ENCODE assay signal across 8 mouse cellular contexts in the genomic region with DNA sequence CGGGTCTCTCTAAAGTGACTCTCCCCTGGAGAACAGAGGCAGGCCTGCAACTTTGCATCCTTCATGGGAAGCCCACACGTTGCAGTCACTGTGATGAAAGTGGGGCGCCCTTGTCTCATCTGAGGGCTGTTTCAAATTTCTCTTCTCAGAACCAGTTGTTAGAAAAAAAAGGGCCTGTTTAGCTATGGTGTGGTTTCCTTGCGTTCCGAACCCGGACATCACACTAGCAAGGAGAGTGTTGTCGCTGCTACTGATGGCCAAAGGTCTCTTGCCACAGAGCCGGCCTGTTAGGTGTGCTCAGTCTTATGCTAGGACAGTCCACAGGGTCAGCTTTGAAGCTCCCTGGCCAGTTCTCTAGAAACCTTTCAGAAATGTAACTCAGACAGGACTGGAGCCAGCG.
DNase-seq lines count a peak whose midpoint lies in the region; ATAC-seq and TF ChIP-seq lines count a peak whose summit lies in the region.

No protein-coding gene starts in this region.

- TF ChIP-seq CTCF in kidney, postnatal 0 days (IDR thresholded peaks at IDR 0.05; ENCODE audit: low read depth): no peak
- no peak for TF ChIP-seq CTCF in midbrain, postnatal 0 days (IDR thresholded peaks at IDR 0.05)

- no peaks in the 10 kb centered on the region for H3K27me3 ChIP-seq in heart, embryonic 14.5 days (ENCODE audit: control insufficient read depth, insufficient read depth, low read length)
- no peaks in the 10 kb centered on the region for H3K27me3 ChIP-seq in embryonic facial prominence, embryonic 15.5 days
- no peaks in the 10 kb centered on the region for H3K27me3 ChIP-seq in kidney, postnatal 0 days (ENCODE audit: insufficient read depth, low read length)
- peaks cover 7% of the 10 kb centered on the region; the same call in 1 of the 2 replicates for H3K27me3 ChIP-seq in midbrain, postnatal 0 days (ENCODE audit: insufficient read depth, low read length)

- peak overlapping the region; percentile 55 to 61 for H3K4me3 ChIP-seq in heart, embryonic 14.5 days (ENCODE audit: control insufficient read depth in 1 of 2, insufficient read depth in 1 of 2, low read depth in 1 of 2, low read length in 2 of 2)
- peak overlapping the region; percentile 53 for H3K4me3 ChIP-seq in embryonic facial prominence, embryonic 15.5 days (replicated peaks)
- peak overlapping the region; percentile 49 for H3K4me3 ChIP-seq in kidney, postnatal 0 days (replicated peaks; ENCODE audit: low read depth, low read length)
- peak overlapping the region; percentile 47 for H3K4me3 ChIP-seq in midbrain, postnatal 0 days (ENCODE audit: low read depth, low read length)

- H3K27ac ChIP-seq in heart, embryonic 14.5 days (replicated peaks in 1 of 2; ENCODE audit: control insufficient read depth in 1 of 2, insufficient read depth in 1 of 2, low read depth in 2 of 2, low read length in 2 of 2): peak overlapping the region; percentile 71 to 82
- peak overlapping the region; percentile 83 for H3K27ac ChIP-seq in embryonic facial prominence, embryonic 15.5 days (replicated peaks)
- H3K27ac ChIP-seq in kidney, postnatal 0 days: peak overlapping the region; percentile 90
- no peak overlapping the region for H3K27ac ChIP-seq in midbrain, postnatal 0 days (ENCODE audit: low read depth, low read length)

- WGBS in heart, embryonic 14.5 days: 47% methylated on average over 9 of the region's 9 CpGs
- WGBS in embryonic facial prominence, embryonic 15.5 days: 29% methylated on average over 9 of the region's 9 CpGs
- 37% methylated on average over 9 of the region's 9 CpGs for WGBS in kidney, postnatal 0 days
- WGBS in midbrain, postnatal 0 days: 45% methylated on average over 9 of the region's 9 CpGs

- no peak for DNase-seq in heart, adult 8-10 months (ENCODE audit: low spot score)
- peak; percentile 34 for DNase-seq in kidney, postnatal 0 days (ENCODE audit: low spot score)
- DNase-seq in midbrain, postnatal 0 days (ENCODE audit: low spot score): no peak
- no peak for DNase-seq in frontal cortex, postnatal 14 days (ENCODE audit: low spot score in 2 of 2)
- no peak for DNase-seq in adrenal gland, postnatal 25 days
- no peak for DNase-seq in thymus, postnatal 14 days

- H3K4me2 ChIP-seq in heart, embryonic 14.5 days (ENCODE audit: low read length): peak overlapping the region; percentile 90
- H3K4me2 ChIP-seq in embryonic facial prominence, embryonic 15.5 days (replicated peaks): peak overlapping the region; percentile 82
- peak overlapping the region; percentile 83 for H3K4me2 ChIP-seq in kidney, postnatal 0 days (ENCODE audit: low read length)
- peak overlapping the region; percentile 79 for H3K4me2 ChIP-seq in midbrain, postnatal 0 days (ENCODE audit: low read depth, low read length, poor library complexity, severe bottlenecking)

- H3K9me3 ChIP-seq in heart, embryonic 14.5 days (ENCODE audit: control insufficient read depth, low read length): no peaks in the 10 kb centered on the region
- no peaks in the 10 kb centered on the region for H3K9me3 ChIP-seq in embryonic facial prominence, embryonic 15.5 days (replicated peaks)
- H3K9me3 ChIP-seq in kidney, postnatal 0 days (replicated peaks; ENCODE audit: low read length): no peaks in the 10 kb centered on the region
- H3K9me3 ChIP-seq in midbrain, postnatal 0 days (ENCODE audit: low read length): no peaks in the 10 kb centered on the region

- peak overlapping the region; percentile 83 for H3K9ac ChIP-seq in heart, embryonic 14.5 days (ENCODE audit: low read length)
- peak overlapping the region; percentile 62 for H3K9ac ChIP-seq in embryonic facial prominence, embryonic 15.5 days
- H3K9ac ChIP-seq in kidney, postnatal 0 days (ENCODE audit: low read depth, low read length): peak overlapping the region; percentile 66
- H3K9ac ChIP-seq in midbrain, postnatal 0 days (replicated peaks; ENCODE audit: low read length, poor library complexity, severe bottlenecking): no peak overlapping the region; the same call in 1 of the 2 replicates

- H3K4me1 ChIP-seq in heart, embryonic 14.5 days (ENCODE audit: control insufficient read depth in 2 of 2, insufficient read depth in 2 of 2, low read length in 2 of 2): peaks cover 34 to 74% of the 10 kb centered on the region in 2 experiments
- peaks cover 60% of the 10 kb centered on the region for H3K4me1 ChIP-seq in embryonic facial prominence, embryonic 15.5 days
- peaks cover 42% of the 10 kb centered on the region for H3K4me1 ChIP-seq in kidney, postnatal 0 days (replicated peaks; ENCODE audit: insufficient read depth, low read length)
- peaks cover 7% of the 10 kb centered on the region; the same call in 1 of the 2 replicates for H3K4me1 ChIP-seq in midbrain, postnatal 0 days (ENCODE audit: insufficient read depth, low read length)

- no peak for ATAC-seq in heart, embryonic 14.5 days (ENCODE audit: insufficient number of reproducible peaks, insufficient read depth, low FRiP score, low read depth)
- ATAC-seq in embryonic facial prominence, embryonic 15.5 days (ENCODE audit: insufficient number of reproducible peaks, low FRiP score, low TSS enrichment, low read depth): no peak
- ATAC-seq in kidney, postnatal 0 days (replicated peaks; ENCODE audit: low FRiP score, low read depth): no peak; the same call in 1 of the 2 replicates
- no peak for ATAC-seq in midbrain, postnatal 0 days (ENCODE audit: low FRiP score)

- H3K36me3 ChIP-seq in heart, embryonic 14.5 days (ENCODE audit: control insufficient read depth, insufficient read depth, low read length): no peaks in the 10 kb centered on the region
- H3K36me3 ChIP-seq in embryonic facial prominence, embryonic 15.5 days: no peaks in the 10 kb centered on the region
- H3K36me3 ChIP-seq in kidney, postnatal 0 days (ENCODE audit: insufficient read depth, low read length): no peaks in the 10 kb centered on the region
- no peaks in the 10 kb centered on the region for H3K36me3 ChIP-seq in midbrain, postnatal 0 days (ENCODE audit: insufficient read depth, low read length)
